Mouse (Mus musculus) hindbrain, postnatal 0 days (tissue): ENCODE measurements at regions not wholly inside any gene's neighbourhood (a gene's known extent, or its start where the extent isn't known, plus 50 kb on each side); places are given as distances from the start of the nearest gene placed in this dataset.
"Not testable (repeated sequence)": the region's sequence is repeated elsewhere in the genome, so short reads cannot be mapped to it uniquely, and the experiment has no call there.

Experiments
- ATAC-seq: fragments of 200-750 bp; cut with Nextera tagmentation; 2 replicates; pipeline ENCODE4 v1.8.0; 2017; ENCODE audit warnings: mild to moderate bottlenecking, moderate TSS enrichment, moderate library complexity
- DNase-seq: peaks from one replicate; pipeline ENCODE4 v3.0.0-alpha.2; 2015; ENCODE audit warnings: low spot score
- H3K27ac ChIP-seq: fragments of 300-500 bp; sonication (generic); 2 replicates; pipeline ENCODE4 v1.5.1; 2014; ENCODE audit warnings: mild to moderate bottlenecking
- H3K27me3 ChIP-seq: fragments of 300-500 bp; sonication (generic); 2 replicates; pipeline ENCODE4 v1.6.1; 2014; ENCODE audit warnings: low read length, mixed read lengths; ENCODE audit not compliant: insufficient read depth
- H3K36me3 ChIP-seq: fragments of 300-500 bp; sonication (generic); 2 replicates; pipeline ENCODE4 v1.6.1; 2014; ENCODE audit warnings: low read length, mixed read lengths; ENCODE audit not compliant: insufficient read depth
- H3K4me1 ChIP-seq: fragments of 300-500 bp; sonication (generic); 2 replicates; pipeline ENCODE4 v1.6.1; 2014; ENCODE audit warnings: antibody characterized with exemption, low read length, mixed read lengths; ENCODE audit not compliant: insufficient read depth
- H3K4me2 ChIP-seq: fragments of 300-500 bp; sonication (generic); 2 replicates; pipeline ENCODE4 v1.6.1; 2014; ENCODE audit warnings: low read depth, mild to moderate bottlenecking, low read length, moderate library complexity, mixed read lengths
- H3K4me3 ChIP-seq: fragments of 300-500 bp; sonication (generic); 2 replicates; pipeline ENCODE4 v1.5.1; 2014; ENCODE audit warnings: low read length
- H3K9ac ChIP-seq: fragments of 300-500 bp; sonication (generic); replicated peaks from 2 replicates; pipeline ENCODE4 v1.6.1; 2014; ENCODE audit warnings: mild to moderate bottlenecking, low read length, moderate library complexity, mixed read lengths
- H3K9me3 ChIP-seq: fragments of 300-500 bp; sonication (generic); 2 replicates; pipeline ENCODE4 v1.6.1; 2016; ENCODE audit warnings: low read length, mixed read lengths
- CTCF ChIP-seq: IDR thresholded peaks from 2 replicates; pipeline ENCODE4 v1.5.1; 2016; ENCODE audit warnings: antibody characterized with exemption, control low read depth, low read depth
- WGBS: fragments of 180-500 bp; shearing (Covaris S2); extraction: QIAGEN DNeasy Blood & Tissue Kit; methylation state at CpG from one replicate; pipeline ENCODE4 v1.1.7; 2014; 5-methylcytosine and 5-hydroxymethylcytosine counted together

DNA sequence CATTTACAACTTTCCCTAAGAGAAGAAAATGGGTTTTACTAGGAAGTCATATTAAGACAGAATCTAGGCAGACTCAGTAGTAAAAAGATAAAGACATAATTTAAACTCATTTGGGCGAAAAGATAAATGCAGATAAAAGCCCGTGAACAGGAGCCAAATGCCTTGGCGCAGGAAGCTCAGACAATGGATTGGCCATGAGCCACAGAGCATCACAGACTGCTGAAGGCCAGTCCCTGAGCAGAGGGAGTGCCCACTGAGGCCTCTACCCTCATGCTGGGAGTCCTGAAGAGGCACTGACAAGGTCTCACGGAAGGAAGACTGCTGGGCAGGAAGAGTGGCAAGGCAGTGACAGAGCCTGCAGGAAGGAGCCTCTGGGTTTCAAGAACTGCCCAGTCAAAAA, 136.0 kb upstream of the Ttc29 start:
- Histone ChIP-seq H3K27me3 (no peaks in the 10 kb centered on the region), H3K9ac (no peak overlapping the region), H3K36me3 (no peaks in the 10 kb centered on the region), H3K4me1 (no peaks in the 10 kb centered on the region), H3K4me2 (no peak overlapping the region), H3K4me3 (no peak overlapping the region), H3K9me3 (no peaks in the 10 kb centered on the region), H3K27ac (no peak overlapping the region)
- ATAC-seq (no peak), DNase-seq (peak; percentile 34)
- WGBS: 36% methylated on average over 4 of the region's 4 CpGs
- no peak for TF ChIP-seq CTCF

DNA sequence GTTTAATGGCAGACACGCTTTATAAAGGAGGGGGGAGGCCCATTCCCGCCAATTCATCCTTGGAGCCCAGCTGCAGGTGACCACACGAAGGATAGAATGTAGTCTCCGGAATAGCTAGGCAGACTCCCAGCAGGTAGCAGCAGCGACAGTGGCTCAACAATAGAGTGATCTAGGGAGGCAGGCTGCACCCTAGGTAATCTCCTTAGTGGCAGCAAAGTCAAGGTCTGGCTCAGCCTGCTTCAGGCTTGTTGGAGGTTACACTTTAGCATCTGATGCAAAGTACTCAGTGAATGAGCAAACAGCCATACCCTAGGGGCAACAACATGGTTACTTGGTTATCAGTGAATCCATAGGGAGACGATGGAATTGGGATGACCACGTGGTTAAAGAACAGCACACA, 131.7 kb upstream of the Ttc29 start:
- WGBS: 52% methylated on average over 7 of the region's 7 CpGs
- not testable (repeated sequence) for H3K4me1 ChIP-seq

DNA sequence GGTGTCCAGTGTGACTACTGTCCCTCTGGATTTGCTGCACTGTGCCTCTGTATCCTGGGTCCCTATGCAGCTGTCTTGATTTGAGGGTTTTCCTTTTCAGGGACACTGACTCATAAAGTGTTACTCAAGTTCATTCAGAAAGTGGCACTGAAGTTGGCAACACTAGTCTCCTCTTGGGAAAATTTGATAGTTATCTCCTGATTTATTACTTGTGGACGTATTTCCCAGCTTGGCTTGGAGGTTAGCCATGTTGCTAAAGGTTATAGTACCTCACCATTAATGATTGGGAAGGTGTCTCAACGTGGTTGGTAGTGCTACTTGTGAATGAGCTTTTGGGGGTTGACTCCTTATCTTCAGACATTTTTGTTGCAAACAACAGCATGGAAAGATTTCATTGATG, 130.1 kb upstream of the Ttc29 start:
- no peak overlapping the region for H3K9ac ChIP-seq
- 77% methylated on average over 2 of the region's 2 CpGs for WGBS
- no peak for TF ChIP-seq CTCF

More for the DNA sequence above, 131.7 kb upstream of the Ttc29 start:
- DNase-seq, H3K27ac ChIP-seq, H3K9me3 ChIP-seq, ATAC-seq, H3K4me3 ChIP-seq, H3K36me3 ChIP-seq, H3K27me3 ChIP-seq, H3K4me2 ChIP-seq, H3K9ac ChIP-seq: not testable (repeated sequence)

DNA sequence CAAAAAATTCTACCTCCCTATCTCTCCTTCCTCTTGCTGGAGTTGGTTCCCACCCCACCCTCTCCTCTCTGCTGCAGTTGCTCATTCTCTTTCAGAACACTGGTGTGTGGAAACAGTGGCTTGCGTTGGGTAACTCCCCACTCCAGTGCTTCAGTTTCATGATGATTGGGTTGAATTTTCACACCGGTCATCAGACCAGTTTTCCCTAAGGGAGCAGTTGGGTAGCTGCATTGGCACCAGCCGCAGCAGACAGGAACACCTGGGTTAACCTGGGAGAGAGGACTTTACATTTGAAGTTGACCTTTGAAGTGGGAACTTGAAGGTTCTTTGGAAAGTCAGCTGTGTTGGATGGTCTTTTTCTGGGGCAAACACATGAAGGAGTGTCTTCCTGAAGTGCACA, 126.7 kb upstream of the Ttc29 start:
- DNase-seq: no peak
- no peak for ATAC-seq
- no peak overlapping the region for H3K9ac ChIP-seq
- H3K36me3 ChIP-seq: no peaks in the 10 kb centered on the region
- H3K9me3 ChIP-seq: no peaks in the 10 kb centered on the region
- WGBS: 94% methylated on average over 3 of the region's 3 CpGs
- H3K4me2 ChIP-seq: no peak overlapping the region
- no peaks in the 10 kb centered on the region for H3K27me3 ChIP-seq
- no peak overlapping the region for H3K4me3 ChIP-seq
- H3K27ac ChIP-seq: no peak overlapping the region
- TF ChIP-seq CTCF: no peak
- H3K4me1 ChIP-seq: no peaks in the 10 kb centered on the region

More for the DNA sequence above, 130.1 kb upstream of the Ttc29 start:
- no peaks in the 10 kb centered on the region for H3K4me1 ChIP-seq
- no peak overlapping the region for H3K27ac ChIP-seq
- no peak overlapping the region for H3K4me2 ChIP-seq
- H3K27me3 ChIP-seq: no peaks in the 10 kb centered on the region
- no peak overlapping the region for H3K4me3 ChIP-seq
- H3K36me3 ChIP-seq: no peaks in the 10 kb centered on the region
- H3K9me3 ChIP-seq: no peaks in the 10 kb centered on the region
- ATAC-seq: no peak
- DNase-seq: no peak

DNA sequence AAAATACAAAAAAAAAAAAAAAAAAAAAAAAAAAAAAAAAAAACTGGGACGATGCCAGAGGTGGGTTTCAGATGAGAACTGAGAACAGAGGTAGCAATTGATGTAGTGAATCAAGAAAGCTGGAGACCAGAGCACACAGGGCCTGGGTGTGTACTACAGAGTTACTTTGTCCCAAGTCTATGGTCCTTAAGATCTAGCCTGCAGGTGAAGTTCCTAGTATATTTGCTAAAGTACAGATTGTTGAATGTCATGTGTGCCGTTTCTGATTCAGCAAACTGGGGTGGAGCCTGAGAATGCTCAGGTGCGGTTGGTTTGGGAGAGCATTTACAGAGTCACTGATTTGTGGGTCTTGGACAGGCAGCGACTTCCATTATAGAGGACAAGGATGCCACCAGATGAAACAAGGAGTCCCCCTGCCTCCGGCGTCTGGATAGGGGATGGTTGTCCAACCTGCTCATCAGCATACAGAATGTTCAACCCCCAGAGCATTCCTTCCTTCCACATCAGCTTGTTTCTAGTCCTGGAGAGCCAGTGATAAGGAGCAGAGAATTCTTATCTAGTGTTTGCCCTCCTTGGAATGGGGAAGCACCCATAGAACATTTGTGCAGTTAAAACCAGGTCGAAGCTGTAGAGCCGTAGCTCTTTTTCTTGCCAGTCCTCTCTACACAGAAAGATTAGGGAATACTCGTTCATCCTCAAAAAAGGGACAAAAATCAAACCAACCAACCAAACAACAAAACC, 122.5 kb upstream of the Ttc29 start:
- H3K4me1 ChIP-seq: no peaks in the 10 kb centered on the region
- no peak overlapping the region for H3K4me2 ChIP-seq
- H3K9me3 ChIP-seq: no peaks in the 10 kb centered on the region
- H3K27me3 ChIP-seq: no peaks in the 10 kb centered on the region
- 89% methylated on average over 9 of the region's 9 CpGs for WGBS
- H3K9ac ChIP-seq: no peak overlapping the region
- ATAC-seq (no peak), DNase-seq (no peak)
- no peaks in the 10 kb centered on the region for H3K36me3 ChIP-seq
- TF ChIP-seq CTCF: no peak
- no peak overlapping the region for H3K4me3 ChIP-seq
- H3K27ac ChIP-seq: no peak overlapping the region

DNA sequence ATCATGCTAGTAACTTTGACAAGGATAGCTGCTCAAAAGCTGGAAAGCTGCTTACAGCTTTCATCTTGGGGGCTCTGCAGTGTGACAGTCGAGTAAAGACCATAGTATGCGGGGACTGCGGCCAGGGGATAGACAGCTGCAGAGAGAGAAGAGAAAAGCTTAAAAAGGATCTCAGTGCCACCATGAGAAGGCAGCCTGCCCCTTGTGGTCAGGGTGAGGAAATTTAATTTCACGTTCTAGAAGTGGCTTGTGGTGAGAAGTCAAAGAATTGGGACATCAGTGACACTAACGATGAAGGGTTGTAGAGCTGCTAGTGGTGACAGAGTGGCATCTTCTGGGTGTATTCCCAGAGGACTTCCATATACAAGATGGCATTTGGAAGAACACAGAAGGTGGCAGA, 116.7 kb upstream of the Ttc29 start:
- H3K36me3 ChIP-seq: no peaks in the 10 kb centered on the region
- WGBS: 57% methylated on average over 5 of the region's 5 CpGs

DNA sequence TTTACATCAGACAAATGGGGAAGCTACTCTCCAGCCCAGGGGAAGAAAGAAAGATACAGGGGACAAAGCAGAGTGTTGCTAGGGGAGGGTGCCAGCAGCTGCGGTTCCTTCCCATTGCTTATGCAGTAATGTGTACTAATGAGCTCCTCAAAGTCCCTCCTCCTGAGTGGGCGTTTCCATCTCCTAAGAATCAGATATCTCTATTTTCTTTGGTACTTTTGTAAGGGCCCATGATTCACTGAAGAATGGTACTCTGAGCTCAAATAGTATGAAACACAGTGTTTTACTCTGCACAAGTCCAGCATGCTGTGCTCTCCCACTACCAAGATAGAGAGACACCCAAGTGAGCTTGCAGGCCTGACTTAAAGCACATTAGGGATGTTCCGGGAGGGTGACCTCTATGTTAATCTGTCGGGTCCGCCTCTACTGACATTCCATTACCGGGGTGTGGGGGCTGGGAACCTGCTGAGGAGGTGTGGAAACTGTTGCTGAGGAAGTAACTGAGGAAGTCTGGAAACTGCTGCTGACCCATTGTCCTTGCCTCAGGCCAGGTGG, 114.8 kb upstream of the Ttc29 start:
- WGBS: 20% methylated on average over 6 of the region's 6 CpGs
- no peak overlapping the region for H3K4me3 ChIP-seq
- DNase-seq (peak; percentile 48), ATAC-seq (peak; percentile 70; the same call in 1 of the 2 replicates)
- no peak for TF ChIP-seq CTCF
- no peak overlapping the region for H3K9ac ChIP-seq
- H3K9me3 ChIP-seq: no peaks in the 10 kb centered on the region
- H3K4me2 ChIP-seq: no peak overlapping the region
- H3K4me1 ChIP-seq: peaks cover 4% of the 10 kb centered on the region; the same call in 1 of the 2 replicates
- no peak overlapping the region for H3K27ac ChIP-seq
- no peaks in the 10 kb centered on the region for H3K36me3 ChIP-seq
- no peaks in the 10 kb centered on the region for H3K27me3 ChIP-seq

More for the DNA sequence above, 116.7 kb upstream of the Ttc29 start:
- Histone ChIP-seq H3K4me3 (no peak overlapping the region), H3K4me1 (peaks cover 4% of the 10 kb centered on the region; the same call in 1 of the 2 replicates), H3K9me3 (no peaks in the 10 kb centered on the region), H3K9ac (no peak overlapping the region), H3K27ac (no peak overlapping the region), H3K4me2 (no peak overlapping the region), H3K27me3 (no peaks in the 10 kb centered on the region)
- ATAC-seq (no peak), DNase-seq (peak; percentile 23)
- TF ChIP-seq CTCF: peak; percentile 67
